Mouse (Mus musculus) forebrain, embryonic 14.5 days (tissue): ENCODE measurements at regions not wholly inside any gene's neighbourhood (a gene's known extent, or its start where the extent isn't known, plus 50 kb on each side); places are given as distances from the start of the nearest gene placed in this dataset.
"Not testable (repeated sequence)": the region's sequence is repeated elsewhere in the genome, so short reads cannot be mapped to it uniquely, and the experiment has no call there.

Experiments used
- ATAC-seq: fragments of 200-750 bp; cut with Nextera tagmentation; 2 replicates; pipeline ENCODE4 v1.8.0; 2017; ENCODE audit warnings: mild to moderate bottlenecking, moderate library complexity
- DNase-seq: peaks from one replicate; pipeline ENCODE4 v3.0.0-alpha.2; 2015; ENCODE audit warnings: low spot score
- H3K27ac ChIP-seq: fragments of 300-500 bp; sonication (generic); 2 replicates; pipeline ENCODE4 v1.5.1; 2014; ENCODE audit warnings: low read depth, mild to moderate bottlenecking, control low read depth, low read length, moderate library complexity
- H3K27me3 ChIP-seq: fragments of 300-500 bp; sonication (generic); replicated peaks from 2 replicates; pipeline ENCODE4 v1.6.1; 2014; ENCODE audit warnings: low read length, control low read depth, mixed read lengths; ENCODE audit not compliant: control insufficient read depth, insufficient read depth
- H3K36me3 ChIP-seq: fragments of 300-500 bp; sonication (generic); 2 replicates; pipeline ENCODE4 v1.6.1; 2014; ENCODE audit warnings: low read length, control low read depth; ENCODE audit not compliant: control insufficient read depth, insufficient read depth
- H3K4me1 ChIP-seq: fragments of 300-500 bp; sonication (generic); 2 replicates; pipeline ENCODE4 v1.6.1; 2014; ENCODE audit warnings: antibody characterized with exemption, low read length, control low read depth; ENCODE audit not compliant: control insufficient read depth, insufficient read depth
- H3K4me2 ChIP-seq: fragments of 300-500 bp; sonication (generic); 2 replicates; pipeline ENCODE4 v1.6.1; 2014; ENCODE audit warnings: mild to moderate bottlenecking, control low read depth, low read length
- H3K4me3 ChIP-seq: fragments of 300-500 bp; sonication (generic); 2 replicates; pipeline ENCODE4 v1.5.1; 2014; ENCODE audit warnings: low read depth, low read length, control low read depth
- H3K9ac ChIP-seq: fragments of 300-500 bp; sonication (generic); 2 replicates; pipeline ENCODE4 v1.6.1; 2014; ENCODE audit warnings: mild to moderate bottlenecking, low read length, control low read depth, moderate library complexity
- H3K9me3 ChIP-seq: fragments of 300-500 bp; sonication (generic); replicated peaks from 2 replicates; pipeline ENCODE4 v1.6.1; 2016; ENCODE audit warnings: low read length, control low read depth, mixed read lengths; ENCODE audit not compliant: control insufficient read depth
- WGBS: fragments of 180-500 bp; shearing (Covaris S2); extraction: QIAGEN DNeasy Blood & Tissue Kit; methylation state at CpG from one replicate; pipeline ENCODE4 v1.1.7; 2014; 5-methylcytosine and 5-hydroxymethylcytosine counted together

DNA sequence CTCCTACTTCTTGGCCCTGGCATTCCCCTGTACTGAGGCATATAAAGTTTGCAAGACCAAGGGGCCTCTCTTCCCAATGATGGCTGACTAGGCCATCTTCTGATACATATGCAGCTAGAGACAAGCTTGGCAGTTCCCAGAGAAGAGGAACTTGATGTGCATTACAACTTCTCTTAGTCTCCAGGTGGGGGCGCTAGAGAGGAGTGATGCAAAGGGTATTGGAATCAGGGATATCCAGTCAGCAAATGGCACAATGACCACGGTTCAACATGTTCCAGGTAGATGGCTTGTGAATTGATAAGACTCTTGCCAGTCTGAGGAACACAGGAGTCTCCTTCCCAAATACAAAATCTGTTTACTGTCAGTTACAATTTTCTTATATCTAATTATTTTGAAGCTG is 347.7 kb downstream of the Car8 start:
- Histone ChIP-seq H3K9me3 (no peaks in the 10 kb centered on the region), H3K4me1 (no peaks in the 10 kb centered on the region), H3K9ac (no peak overlapping the region), H3K36me3 (no peaks in the 10 kb centered on the region), H3K4me2 (no peak overlapping the region), H3K27ac (no peak overlapping the region), H3K27me3 (no peaks in the 10 kb centered on the region), H3K4me3 (no peak overlapping the region)
- no peak for DNase-seq
- WGBS: 66% methylated on average over 2 of the region's 2 CpGs
- ATAC-seq: no peak

GRCm38 (mm10) chr4:7854518-7854917 is 384.3 kb downstream of the Car8 start:
- 57% methylated on average over 1 of the region's 1 CpGs for WGBS
- no peaks in the 10 kb centered on the region for H3K36me3 ChIP-seq
- no peaks in the 10 kb centered on the region for H3K27me3 ChIP-seq
- ATAC-seq: no peak
- H3K4me1 ChIP-seq: no peaks in the 10 kb centered on the region
- no peaks in the 10 kb centered on the region for H3K9me3 ChIP-seq
- no peak for DNase-seq
- no peak overlapping the region for H3K4me3 ChIP-seq
- H3K9ac ChIP-seq: no peak overlapping the region
- H3K4me2 ChIP-seq: no peak overlapping the region
- H3K27ac ChIP-seq: no peak overlapping the region

DNA sequence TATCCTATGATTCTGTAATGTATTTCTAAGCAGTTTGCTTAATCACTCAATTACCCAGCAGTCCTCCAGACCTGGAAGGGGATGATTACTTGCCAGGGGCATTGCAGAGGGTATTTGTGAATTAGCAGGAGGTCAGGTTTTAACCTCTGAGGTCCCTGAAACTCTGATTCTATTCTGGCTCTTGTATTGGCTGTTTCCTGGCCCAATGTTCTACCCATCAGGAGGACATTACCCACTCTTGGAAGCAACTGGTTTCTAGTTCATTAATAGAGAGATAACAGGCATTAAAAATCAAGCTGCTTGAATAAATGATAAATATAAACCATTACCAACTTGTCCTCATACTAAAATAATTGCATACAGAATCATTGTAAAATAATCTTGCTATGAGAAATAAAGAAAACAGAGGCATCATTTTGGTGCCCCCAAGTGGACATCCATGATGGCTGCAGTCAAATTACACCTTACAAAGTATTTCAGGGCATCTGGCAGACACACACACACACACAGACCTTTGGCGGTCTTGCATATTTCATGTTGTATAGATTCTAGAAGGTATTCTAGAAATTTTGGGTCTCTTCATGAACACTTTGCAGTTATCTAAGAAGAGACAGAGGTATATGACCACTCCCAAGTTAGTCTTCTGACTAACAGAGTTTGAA is 385.6 kb downstream of the Car8 start:
- H3K36me3 ChIP-seq: no peaks in the 10 kb centered on the region
- no peak overlapping the region for H3K4me2 ChIP-seq
- H3K27ac ChIP-seq: no peak overlapping the region; the same call in 1 of the 2 replicates
- no peaks in the 10 kb centered on the region for H3K27me3 ChIP-seq
- 67% methylated on average over 1 of the region's 1 CpGs for WGBS
- H3K9me3 ChIP-seq: no peaks in the 10 kb centered on the region
- no peaks in the 10 kb centered on the region for H3K4me1 ChIP-seq
- no peak overlapping the region for H3K4me3 ChIP-seq
- ATAC-seq (peak; percentile 52), DNase-seq (peak; percentile 74)
- no peak overlapping the region for H3K9ac ChIP-seq

- DNase-seq: peak; percentile 62
- H3K36me3 ChIP-seq: no peaks in the 10 kb centered on the region
- no peaks in the 10 kb centered on the region for H3K9me3 ChIP-seq
- H3K4me1 ChIP-seq: no peaks in the 10 kb centered on the region
- no peak overlapping the region for H3K4me2 ChIP-seq
- no peak overlapping the region for H3K9ac ChIP-seq
- H3K4me3 ChIP-seq: no peak overlapping the region
- H3K27ac ChIP-seq: no peak overlapping the region
- 76% methylated on average over 4 of the region's 4 CpGs for WGBS
- no peaks in the 10 kb centered on the region for H3K27me3 ChIP-seq
- peak; percentile 34; the same call in 1 of the 2 replicates for ATAC-seq
Measured at GRCm38 (mm10) chr4:7852006-7852615, 386.7 kb downstream of the Car8 start.

DNA sequence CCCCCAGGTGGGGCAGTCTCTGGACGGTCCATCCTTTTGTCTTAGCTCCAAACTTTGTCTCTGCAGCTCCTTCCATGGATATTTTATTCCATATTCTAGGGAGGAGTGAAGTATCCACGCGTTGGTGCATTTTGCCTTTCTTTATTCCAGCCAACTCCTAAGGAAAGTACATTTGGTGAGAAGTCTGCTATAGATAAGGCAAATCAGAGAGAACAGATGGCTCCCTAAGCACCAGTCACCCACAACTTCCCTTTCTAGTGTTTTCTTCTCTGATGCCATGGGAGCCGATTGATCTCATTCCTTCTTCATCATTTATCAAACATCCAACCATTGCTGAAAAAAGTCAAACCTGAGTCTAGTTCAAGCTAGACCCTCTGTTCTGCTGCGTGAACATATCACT is 391.4 kb downstream of the Car8 start:
- H3K9me3 ChIP-seq: no peaks in the 10 kb centered on the region
- no peaks in the 10 kb centered on the region for H3K27me3 ChIP-seq
- ATAC-seq (no peak), DNase-seq (no peak)
- H3K4me3 ChIP-seq: no peak overlapping the region
- no peaks in the 10 kb centered on the region for H3K4me1 ChIP-seq
- 90% methylated on average over 5 of the region's 5 CpGs for WGBS
- H3K9ac ChIP-seq: no peak overlapping the region
- H3K27ac ChIP-seq: no peak overlapping the region
- no peak overlapping the region for H3K4me2 ChIP-seq
- no peaks in the 10 kb centered on the region for H3K36me3 ChIP-seq

GRCm38 (mm10) chr4:7829126-7829525 is 409.7 kb downstream of the Car8 start:
- Histone ChIP-seq H3K4me2 (no peak overlapping the region), H3K27ac (no peak overlapping the region), H3K9ac (no peak overlapping the region), H3K4me1 (no peaks in the 10 kb centered on the region), H3K4me3 (no peak overlapping the region), H3K27me3 (no peaks in the 10 kb centered on the region), H3K9me3 (no peaks in the 10 kb centered on the region), H3K36me3 (no peaks in the 10 kb centered on the region)
- DNase-seq (no peak), ATAC-seq (no peak)
- 79% methylated on average over 1 of the region's 1 CpGs for WGBS

- no peaks in the 10 kb centered on the region for H3K9me3 ChIP-seq
- no peak for ATAC-seq
- H3K4me1 ChIP-seq: no peaks in the 10 kb centered on the region
- no peak overlapping the region for H3K4me2 ChIP-seq
- H3K27me3 ChIP-seq: no peaks in the 10 kb centered on the region
- no peak overlapping the region for H3K4me3 ChIP-seq
- no peak for DNase-seq
- H3K27ac ChIP-seq: no peak overlapping the region
- H3K9ac ChIP-seq: no peak overlapping the region
- no peaks in the 10 kb centered on the region for H3K36me3 ChIP-seq
Measured at GRCm38 (mm10) chr4:7819847-7820246, 419.0 kb downstream of the Car8 start.

DNA sequence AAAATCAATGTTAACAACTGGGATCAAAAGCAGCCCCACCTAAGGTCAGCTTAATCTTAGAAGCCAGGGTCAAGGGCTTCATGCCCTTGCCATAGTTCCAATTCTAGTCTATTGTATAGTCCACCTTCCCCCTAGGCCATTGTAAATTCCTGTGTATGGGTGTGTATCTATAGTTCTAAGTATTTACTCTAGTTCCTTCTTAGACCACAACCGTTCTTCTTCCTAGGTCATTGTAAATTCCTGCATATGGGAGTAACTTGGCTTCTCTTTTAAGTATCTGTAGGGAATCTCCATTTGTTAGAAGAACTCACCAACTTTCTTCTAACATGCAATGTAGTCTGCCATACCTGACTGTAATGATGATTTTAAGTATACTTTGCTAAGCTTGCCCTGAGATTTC is 461.1 kb downstream of the Car8 start:
- not testable (repeated sequence) for H3K36me3 ChIP-seq, DNase-seq, H3K4me1 ChIP-seq, H3K9ac ChIP-seq, H3K9me3 ChIP-seq, H3K27ac ChIP-seq, H3K4me2 ChIP-seq, H3K4me3 ChIP-seq, H3K27me3 ChIP-seq, ATAC-seq
- 87% methylated on average over 1 of the region's 1 CpGs for WGBS

DNA sequence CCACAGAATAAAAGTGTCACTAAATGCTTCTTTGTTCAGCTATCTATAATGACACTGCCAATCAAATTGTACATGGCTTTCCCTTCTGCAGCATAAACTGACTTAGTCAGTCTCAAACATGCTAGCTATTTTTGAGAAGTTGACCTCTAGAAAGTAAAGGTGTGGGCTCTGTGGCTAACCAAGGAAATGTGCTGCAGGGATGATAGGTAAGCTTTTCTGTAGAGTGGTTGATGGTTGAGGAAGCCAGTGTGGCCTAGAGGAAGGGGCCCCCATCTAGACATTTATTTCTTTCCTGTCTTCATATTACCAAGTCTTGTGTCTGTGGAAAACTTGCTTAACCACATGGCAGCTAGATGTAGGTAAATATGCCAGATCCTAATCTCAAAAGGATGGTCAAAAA is 483.4 kb downstream of the Car8 start:
- H3K4me3 ChIP-seq: no peak overlapping the region
- DNase-seq (no peak), ATAC-seq (no peak)
- H3K9ac ChIP-seq: no peak overlapping the region
- no peaks in the 10 kb centered on the region for H3K4me1 ChIP-seq
- no peaks in the 10 kb centered on the region for H3K36me3 ChIP-seq
- no peaks in the 10 kb centered on the region for H3K27me3 ChIP-seq
- H3K27ac ChIP-seq: no peak overlapping the region
- H3K4me2 ChIP-seq: no peak overlapping the region
- no peaks in the 10 kb centered on the region for H3K9me3 ChIP-seq
